Comparison of ENCODE assay signal across 8 mouse cellular contexts in the genomic region with DNA sequence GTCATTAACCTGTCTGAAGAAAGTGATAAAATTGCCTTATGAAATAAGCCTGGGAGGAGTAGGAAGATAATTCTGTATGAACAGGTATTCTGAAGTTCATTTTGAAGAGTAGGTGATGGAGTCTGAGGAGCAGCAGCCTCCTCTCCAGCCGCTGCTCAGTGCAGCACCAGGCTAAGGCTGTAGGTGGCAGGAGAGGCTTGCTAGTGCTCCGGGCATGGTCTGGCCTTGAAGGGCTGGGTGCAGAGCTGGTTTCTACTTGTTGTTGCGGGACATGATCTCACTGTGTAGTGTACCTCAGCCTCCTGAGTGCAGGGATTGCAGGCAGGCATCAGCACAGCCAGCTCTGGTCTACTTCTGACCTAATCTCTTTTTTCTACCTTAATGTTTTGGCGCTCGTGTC. TPM values are rescaled to one million over a fixed set of nuclear protein-coding genes. Genes with fewer than 3 reads are reported as not detected.
DNase-seq lines count a peak whose midpoint lies in the region; ATAC-seq and TF ChIP-seq lines count a peak whose summit lies in the region.

No protein-coding gene starts in this region.

- TF ChIP-seq CTCF in G1E (IDR thresholded peaks at IDR 0.05; ENCODE audit: low read depth, low read length): no peak

- H3K4me3 ChIP-seq in G1E (ENCODE audit: low read depth, low read length): no peak overlapping the region
- H3K4me3 ChIP-seq in hindbrain, embryonic 11.5 days (ENCODE audit: low read depth, low read length): no peak overlapping the region
- H3K4me3 ChIP-seq in lung, embryonic 16.5 days (ENCODE audit: low read length): no peak overlapping the region

- no peak overlapping the region for H3K9ac ChIP-seq in hindbrain, embryonic 11.5 days (ENCODE audit: low read depth, low read length)
- no peak overlapping the region for H3K9ac ChIP-seq in lung, embryonic 16.5 days (ENCODE audit: low read length)

- H3K9me3 ChIP-seq in G1E (replicated peaks): no peaks in the 10 kb centered on the region
- no peaks in the 10 kb centered on the region for H3K9me3 ChIP-seq in hindbrain, embryonic 11.5 days (ENCODE audit: control insufficient read depth, low read length)
- H3K9me3 ChIP-seq in lung, embryonic 16.5 days (ENCODE audit: control insufficient read depth, low read length): no peaks in the 10 kb centered on the region

- H3K36me3 ChIP-seq in G1E (replicated peaks): peaks cover 89% of the 10 kb centered on the region
- H3K36me3 ChIP-seq in hindbrain, embryonic 11.5 days (ENCODE audit: control insufficient read depth, insufficient read depth, low read length): peaks cover 27% of the 10 kb centered on the region; the same call in 1 of the 2 replicates
- peaks cover 40% of the 10 kb centered on the region for H3K36me3 ChIP-seq in lung, embryonic 16.5 days (ENCODE audit: control insufficient read depth, insufficient read depth, low read length)

- peak; percentile 48; the same call in 1 of the 2 replicates for ATAC-seq in G1E (ENCODE audit: extremely low read depth, insufficient number of reproducible peaks, low FRiP score, poor library complexity, severe bottlenecking)
- ATAC-seq in frontal cortex, adult (ENCODE audit: low TSS enrichment): peak; percentile 93
- ATAC-seq in hindbrain, embryonic 11.5 days (ENCODE audit: low FRiP score): no peak
- ATAC-seq in lung, embryonic 16.5 days (ENCODE audit: low read depth): peak; percentile 78

- no peak for DNase-seq in G1E (ENCODE audit: low spot score)
- peak; percentile 82 to 88 for DNase-seq in adrenal gland, postnatal 36 days
- DNase-seq in hindbrain, embryonic 11.5 days (ENCODE audit: low spot score): peak; percentile 46
- DNase-seq in layer of hippocampus, adult 9-10 months (ENCODE audit: low spot score): peak; percentile 21
- DNase-seq in retina, postnatal 1 day: peak; percentile 56
- peak; percentile 38 to 56 for DNase-seq in urinary bladder, postnatal 36 days (ENCODE audit: low spot score in 2 of 2)

- H3K4me2 ChIP-seq in hindbrain, embryonic 11.5 days (replicated peaks; ENCODE audit: low read depth, low read length): no peak overlapping the region
- no peak overlapping the region for H3K4me2 ChIP-seq in lung, embryonic 16.5 days (ENCODE audit: low read depth, low read length)

- WGBS in hindbrain, embryonic 11.5 days: 80% methylated on average over 5 of the region's 5 CpGs
- 68% methylated on average over 5 of the region's 5 CpGs for WGBS in lung, embryonic 16.5 days

- H3K4me1 ChIP-seq in G1E (ENCODE audit: insufficient read depth, low read depth, low read length): no peaks in the 10 kb centered on the region
- H3K4me1 ChIP-seq in hindbrain, embryonic 11.5 days (replicated peaks; ENCODE audit: control insufficient read depth, insufficient read depth, low read length): no peaks in the 10 kb centered on the region
- H3K4me1 ChIP-seq in lung, embryonic 16.5 days (replicated peaks; ENCODE audit: control insufficient read depth, insufficient read depth, low read length): no peaks in the 10 kb centered on the region

- H3K27ac ChIP-seq in hindbrain, embryonic 11.5 days (ENCODE audit: low read depth, low read length): no peak overlapping the region
- no peak overlapping the region for H3K27ac ChIP-seq in lung, embryonic 16.5 days (ENCODE audit: low read length)

- H3K27me3 ChIP-seq in G1E (ENCODE audit: insufficient read depth, low read length): no peaks in the 10 kb centered on the region
- H3K27me3 ChIP-seq in hindbrain, embryonic 11.5 days (ENCODE audit: control insufficient read depth, insufficient read depth, low read length): no peaks in the 10 kb centered on the region
- H3K27me3 ChIP-seq in lung, embryonic 16.5 days (ENCODE audit: control insufficient read depth, insufficient read depth, low read depth, low read length): no peaks in the 10 kb centered on the region

RNA-seq across cellular contexts. Expression of a gene that starts 18.7 kb away (rescaled TPM):
- total RNA-seq in G1E (2014; fragmentation: Nextera tagmentation) (25.7 and 37.8 TPM in 2 replicates), G1E (2017) (12.8 and 18.6 TPM in 2 replicates)
- 4.2 and 10.2 TPM in 2 replicates for polyA plus RNA-seq in G1E (2012)
- total RNA-seq in adrenal gland, postnatal 36 days (2021): 10 to 100 TPM; 17.1 to 21.6 TPM
- polyA plus RNA-seq in hindbrain, embryonic 11.5 days (2014; fragmentation: Nextera tagmentation; extraction: Ambion mirVana): 28.1 and 31.2 TPM in 2 replicates
- 20.8 TPM in 2 replicates for polyA plus RNA-seq in lung, embryonic 16.5 days (2015; fragmentation: Nextera tagmentation; extraction: Ambion mirVana)

RNA-seq across cellular contexts. Expression of a gene that starts 37.8 kb away (rescaled TPM):
- total RNA-seq in G1E (2014; fragmentation: Nextera tagmentation) (not detected in 2 replicates), G1E (2017) (0.12 and 0.22 TPM in 2 replicates)
- polyA plus RNA-seq in G1E (2012): not detected in 2 replicates
- total RNA-seq in adrenal gland, postnatal 36 days (2021): 1 to 10 TPM; 1.5 to 2.2 TPM
- polyA plus RNA-seq in hindbrain, embryonic 11.5 days (2014; fragmentation: Nextera tagmentation; extraction: Ambion mirVana): 0.43 and 1.0 TPM in 2 replicates
- 6.1 and 8.0 TPM in 2 replicates for polyA plus RNA-seq in lung, embryonic 16.5 days (2015; fragmentation: Nextera tagmentation; extraction: Ambion mirVana)
